8 mouse cellular contexts compared by ENCODE assay signal in genomic region chr9:118478458-118478838, GRCm38 (mm10). TPM values are rescaled to one million over a fixed set of nuclear protein-coding genes. Genes with fewer than 3 reads are reported as not detected.
DNase-seq lines count a peak whose midpoint lies in the region; ATAC-seq and TF ChIP-seq lines count a peak whose summit lies in the region.

No protein-coding gene starts in this region.

- no peak overlapping the region for H3K27ac ChIP-seq in lung, embryonic 14.5 days (ENCODE audit: low read depth)
- H3K27ac ChIP-seq in heart, embryonic 15.5 days: no peak overlapping the region
- no peak overlapping the region for H3K27ac ChIP-seq in limb, embryonic 12.5 days

- peak; percentile 57; the same call in 1 of the 2 replicates for ATAC-seq in lung, embryonic 14.5 days (ENCODE audit: insufficient read depth)
- peak; percentile 6; the same call in 1 of the 2 replicates for ATAC-seq in heart, embryonic 15.5 days (replicated peaks; ENCODE audit: insufficient number of reproducible peaks, insufficient read depth, low FRiP score, low read depth)
- no peak for ATAC-seq in limb, embryonic 12.5 days (ENCODE audit: insufficient number of reproducible peaks, insufficient read depth, low FRiP score, low TSS enrichment, low read depth)

- peak; percentile 53 for DNase-seq in lung, embryonic 14.5 days
- DNase-seq in lung, adult 18-20 months: no peak
- DNase-seq in cerebellum, adult 18-20 months: peak; percentile 59 to 74
- peak; percentile 62 to 72 for DNase-seq in natural killer cell, adult 2 months (ENCODE audit: low spot score in 2 of 2)
- DNase-seq in right cerebral cortex, adult 2 months (ENCODE audit: low spot score in 2 of 2): no peak
- DNase-seq in gastrocnemius, postnatal 36 days: no peak

- WGBS in lung, embryonic 14.5 days: under 1% methylated on average over 29 of the region's 29 CpGs
- WGBS in heart, embryonic 15.5 days: under 1% methylated on average over 25 of the region's 29 CpGs
- under 1% methylated on average over 23 of the region's 29 CpGs for WGBS in limb, embryonic 12.5 days

- no peak overlapping the region for H3K9ac ChIP-seq in lung, embryonic 14.5 days
- no peak overlapping the region for H3K9ac ChIP-seq in heart, embryonic 15.5 days
- peak overlapping the region; percentile 47; the same call in 1 of the 2 replicates for H3K9ac ChIP-seq in limb, embryonic 12.5 days (replicated peaks)

- peak; percentile 22; the same call in 1 of the 2 replicates for TF ChIP-seq CTCF in lung, embryonic 14.5 days (IDR thresholded peaks at IDR 0.05; ENCODE audit: low read depth)

- no peaks in the 10 kb centered on the region for H3K36me3 ChIP-seq in lung, embryonic 14.5 days (ENCODE audit: insufficient read depth)
- no peaks in the 10 kb centered on the region for H3K36me3 ChIP-seq in heart, embryonic 15.5 days
- H3K36me3 ChIP-seq in limb, embryonic 12.5 days: no peaks in the 10 kb centered on the region

- peaks cover 92% of the 10 kb centered on the region for H3K27me3 ChIP-seq in lung, embryonic 14.5 days (ENCODE audit: insufficient read depth, low read length)
- H3K27me3 ChIP-seq in heart, embryonic 15.5 days: peaks cover 88% of the 10 kb centered on the region
- peaks cover 86% of the 10 kb centered on the region for H3K27me3 ChIP-seq in limb, embryonic 12.5 days

- no peaks in the 10 kb centered on the region for H3K4me1 ChIP-seq in lung, embryonic 14.5 days (ENCODE audit: insufficient read depth)
- H3K4me1 ChIP-seq in heart, embryonic 15.5 days (replicated peaks): peaks cover 34% of the 10 kb centered on the region
- peaks cover 30% of the 10 kb centered on the region for H3K4me1 ChIP-seq in limb, embryonic 12.5 days (replicated peaks)

- peak overlapping the region; percentile 72 for H3K4me2 ChIP-seq in lung, embryonic 14.5 days
- H3K4me2 ChIP-seq in heart, embryonic 15.5 days: peak overlapping the region; percentile 88
- H3K4me2 ChIP-seq in limb, embryonic 12.5 days: peak overlapping the region; percentile 61

- no peaks in the 10 kb centered on the region for H3K9me3 ChIP-seq in lung, embryonic 14.5 days (ENCODE audit: low read depth, low read length)
- no peaks in the 10 kb centered on the region for H3K9me3 ChIP-seq in heart, embryonic 15.5 days (replicated peaks)
- H3K9me3 ChIP-seq in limb, embryonic 12.5 days: no peaks in the 10 kb centered on the region

- intact Hi-C loops in gastrocnemius, postnatal 36 days (cut with DNase I): no loop called here

- H3K4me3 ChIP-seq in lung, embryonic 14.5 days (ENCODE audit: low read depth, low read length): peak overlapping the region; percentile 44
- H3K4me3 ChIP-seq in heart, embryonic 15.5 days: peak overlapping the region; percentile 56
- H3K4me3 ChIP-seq in limb, embryonic 12.5 days (replicated peaks): peak overlapping the region; percentile 43

RNA-seq across cellular contexts. Expression of gene Eomes, which starts 0.4 kb away (rescaled TPM):
- not detected in 2 replicates for polyA plus RNA-seq in lung, embryonic 14.5 days (2014; fragmentation: Nextera tagmentation; extraction: Ambion mirVana)
- 0.08 and 0.18 TPM in 2 replicates for polyA plus RNA-seq in heart, embryonic 15.5 days (2015; fragmentation: Nextera tagmentation; extraction: Ambion mirVana)
- polyA plus RNA-seq in limb, embryonic 12.5 days (2016; fragmentation: Nextera tagmentation; extraction: Ambion mirVana): 0.75 and 2.1 TPM in 2 replicates
- total RNA-seq in gastrocnemius, postnatal 36 days (2021): not detected

RNA-seq across cellular contexts. Expression of gene Golga4, which starts 27.6 kb away (rescaled TPM):
- polyA plus RNA-seq in lung, embryonic 14.5 days (2014; fragmentation: Nextera tagmentation; extraction: Ambion mirVana): 44.1 and 53.3 TPM in 2 replicates
- 46.1 and 52.6 TPM in 2 replicates for polyA plus RNA-seq in heart, embryonic 15.5 days (2015; fragmentation: Nextera tagmentation; extraction: Ambion mirVana)
- polyA plus RNA-seq in limb, embryonic 12.5 days (2016; fragmentation: Nextera tagmentation; extraction: Ambion mirVana): 62.4 and 68.5 TPM in 2 replicates
- total RNA-seq in gastrocnemius, postnatal 36 days (2021): 100 to 1,000 TPM; 262 to 330 TPM

Comparison
In these comparisons a context has a peak if more than half of its experiments do, and no peak if none do; other contexts are left out.
1. DNase-seq: peak in lung, embryonic 14.5 days (single experiment), cerebellum, adult 18-20 months (2 of 2) and natural killer cell, adult 2 months (2 of 2); none in lung, adult 18-20 months (0 of 2), right cerebral cortex, adult 2 months (0 of 2) and gastrocnemius, postnatal 36 days (0 of 2).
2. Peak in every context shown above with its lines, with median percentiles within 50 percentile points of each other: H3K4me2 ChIP-seq and H3K4me3 ChIP-seq.